Mouse (Mus musculus) heart, adult 2 months (tissue): Measurements from ENCODE around the gene Hdac9. TPM values are rescaled to one million over a fixed set of nuclear protein-coding genes. Genes with fewer than 3 reads are reported as not detected.

Experiments
- DNase-seq, 2 experiments: peaks; one replicate each; pipeline ENCODE4 v3.0.0; 2021
- H3K27ac ChIP-seq: fragments of 200-600 bp; 2 replicates; pipeline ENCODE4 v1.8.1; 2022
- H3K27me3 ChIP-seq: fragments of 200-500 bp; 2 replicates; pipeline ENCODE4 v1.6.1; 2012; ENCODE audit warnings: mild to moderate bottlenecking, low read length, inconsistent platforms, mixed read lengths; ENCODE audit not compliant: control insufficient read depth, insufficient read depth
- H3K36me3 ChIP-seq: fragments of 200-500 bp; 2 replicates; pipeline ENCODE4 v1.6.1; 2012; ENCODE audit warnings: low read length, inconsistent platforms; ENCODE audit not compliant: control insufficient read depth, insufficient read depth
- H3K4me1 ChIP-seq: fragments of 200-500 bp; 2 replicates; pipeline ENCODE4 v1.6.1; 2011; ENCODE audit warnings: low read length; ENCODE audit not compliant: control insufficient read depth, insufficient read depth
- H3K4me3 ChIP-seq: fragments of 200-600 bp; 2 replicates; pipeline ENCODE4 v1.8.1; 2022
- H3K79me2 ChIP-seq: fragments of 200-500 bp; replicated peaks from 2 replicates; pipeline ENCODE4 v1.6.1; 2012; ENCODE audit warnings: mild to moderate bottlenecking, inconsistent platforms, low read length, moderate library complexity, mixed read lengths; ENCODE audit not compliant: control insufficient read depth, insufficient read depth
- H3K9ac ChIP-seq: fragments of 200-500 bp; 2 replicates; pipeline ENCODE4 v1.6.1; 2012; ENCODE audit warnings: low read depth, mild to moderate bottlenecking, control low read depth, inconsistent platforms, low read length, mixed read lengths
- CTCF ChIP-seq: fragments of 200-600 bp; IDR thresholded peaks from 2 replicates; pipeline ENCODE4 v1.8.1; 2022; ENCODE audit warnings: antibody characterized with exemption, mild to moderate bottlenecking, moderate library complexity
- EP300 ChIP-seq: fragments of 200-500 bp; IDR thresholded peaks from 2 replicates; pipeline ENCODE4 v1.6.1; 2011; ENCODE audit warnings: low read depth, low read length, control low read depth; ENCODE audit not compliant: insufficient read depth
- POLR2A ChIP-seq: fragments of 200-500 bp; IDR thresholded peaks from 2 replicates; pipeline ENCODE4 v1.6.1; 2011; ENCODE audit warnings: mild to moderate bottlenecking, low read depth, low read length, control low read depth; ENCODE audit not compliant: insufficient read depth
- WGBS: fragments of 180-500 bp; shearing (Covaris S2); methylation state at CpG from one replicate; pipeline ENCODE4 v1.1.7; 2018; 5-methylcytosine and 5-hydroxymethylcytosine counted together
- intact Hi-C: fragments of 180-260 bp; cut with DNase I; formaldehyde crosslinking; loops from one replicate; pipeline ENCODE4 v1.15.1; 2025
- polyA plus RNA-seq: library from polyadenylated mRNA; depleted of rRNA; stranded (reverse); fragments of >200 nt; gene quantifications from 2 replicates; pipeline ENCODE4 v1.2.3, GENCODE M21; 2012
- total RNA-seq, 2 experiments: library from RNA; stranded (reverse); gene quantifications; 2 replicates each; pipeline ENCODE4 v1.2.3; 2021

Gene Hdac9
- total and polyA plus RNA-seq, 3 experiments, result 10.8 to 19.9 (median 18.8) TPM

DNA sequence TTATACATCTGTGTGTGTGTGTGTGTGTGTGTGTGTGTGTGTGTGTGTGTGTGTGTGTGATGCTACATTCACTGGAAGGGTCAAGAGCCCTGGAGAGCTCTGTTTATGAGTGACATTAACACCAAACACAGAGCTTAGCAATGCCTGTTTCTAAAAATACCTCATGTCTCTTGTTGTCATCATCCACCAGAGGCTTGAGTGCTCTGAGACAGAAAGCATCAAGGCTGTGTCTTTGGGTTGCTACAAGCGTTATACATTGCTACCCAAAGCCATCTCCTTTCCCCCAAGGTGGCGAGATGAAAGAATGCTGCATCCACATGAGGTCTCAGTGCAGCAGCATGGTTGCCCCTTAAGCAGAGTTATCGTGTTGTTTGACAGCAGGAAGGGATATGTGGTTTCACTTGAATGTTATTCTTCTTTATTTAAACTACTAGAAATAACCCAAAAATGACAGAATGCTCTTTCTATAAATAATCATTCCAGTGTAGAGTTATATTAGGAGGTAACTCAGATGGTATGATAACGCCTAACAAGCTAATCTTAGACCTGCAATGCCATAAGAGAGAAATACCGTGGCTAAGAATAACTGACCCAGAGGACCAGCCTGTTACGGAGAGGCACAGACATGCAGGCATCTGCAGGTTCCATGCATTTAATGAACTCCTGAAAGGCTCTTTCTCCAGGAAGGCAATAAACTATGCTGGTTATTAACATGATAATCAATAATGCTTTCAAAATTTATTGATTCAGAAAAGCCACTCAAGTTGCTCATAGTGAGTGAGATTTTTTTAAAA is 399.9 kb downstream of the Hdac9 start:
- Histone ChIP-seq H3K27me3 (no peaks in the 10 kb centered on the region), H3K27ac (peak overlapping the region; percentile 83), H3K79me2 (peaks cover 8% of the 10 kb centered on the region; the same call in 1 of the 2 replicates), H3K4me3 (peak overlapping the region; percentile 43), H3K9ac (peak overlapping the region; percentile 58), H3K36me3 (peaks cover 3% of the 10 kb centered on the region), H3K4me1 (peaks cover 5% of the 10 kb centered on the region)
- no peak for TF ChIP-seq CTCF
- no peak for TF ChIP-seq POLR2A
- no peak for TF ChIP-seq EP300
- DNase-seq, result no peak
- WGBS, result 51% methylated on average over 6 of the region's 6 CpGs
- intact Hi-C loops, result no loop called here

DNA sequence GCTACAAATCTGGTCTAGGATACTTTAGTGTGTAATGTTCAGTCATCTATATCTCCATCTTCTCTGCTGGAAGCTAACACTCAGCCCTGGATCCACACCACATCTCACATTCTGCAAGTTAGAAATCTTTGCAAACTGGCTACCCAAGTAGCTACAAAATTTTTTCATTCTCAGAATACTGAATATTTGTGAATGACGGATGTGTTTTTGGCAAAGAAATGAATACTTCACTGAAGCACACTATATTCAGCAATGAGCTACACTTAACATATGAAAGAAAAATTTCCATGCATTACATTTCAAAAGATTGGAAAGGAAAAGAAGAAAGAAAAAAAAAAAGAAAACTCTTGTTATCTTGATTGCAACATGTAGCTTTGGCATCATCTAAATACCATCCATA is 410.6 kb downstream of the Hdac9 start:
- Histone ChIP-seq H3K4me1 (peaks cover 6% of the 10 kb centered on the region), H3K79me2 (no peaks in the 10 kb centered on the region; the same call in none of the 2 replicates), H3K27me3 (no peaks in the 10 kb centered on the region), H3K4me3 (no peak overlapping the region), H3K27ac (no peak overlapping the region), H3K9ac (no peak overlapping the region), H3K36me3 (peaks cover 4% of the 10 kb centered on the region; the same call in 1 of the 2 replicates)
- intact Hi-C loops, result no loop called here
- no peak for DNase-seq
- TF ChIP-seq EP300 (no peak), POLR2A (no peak), CTCF (no peak)
- WGBS, result 88% methylated on average over 1 of the region's 1 CpGs

DNA sequence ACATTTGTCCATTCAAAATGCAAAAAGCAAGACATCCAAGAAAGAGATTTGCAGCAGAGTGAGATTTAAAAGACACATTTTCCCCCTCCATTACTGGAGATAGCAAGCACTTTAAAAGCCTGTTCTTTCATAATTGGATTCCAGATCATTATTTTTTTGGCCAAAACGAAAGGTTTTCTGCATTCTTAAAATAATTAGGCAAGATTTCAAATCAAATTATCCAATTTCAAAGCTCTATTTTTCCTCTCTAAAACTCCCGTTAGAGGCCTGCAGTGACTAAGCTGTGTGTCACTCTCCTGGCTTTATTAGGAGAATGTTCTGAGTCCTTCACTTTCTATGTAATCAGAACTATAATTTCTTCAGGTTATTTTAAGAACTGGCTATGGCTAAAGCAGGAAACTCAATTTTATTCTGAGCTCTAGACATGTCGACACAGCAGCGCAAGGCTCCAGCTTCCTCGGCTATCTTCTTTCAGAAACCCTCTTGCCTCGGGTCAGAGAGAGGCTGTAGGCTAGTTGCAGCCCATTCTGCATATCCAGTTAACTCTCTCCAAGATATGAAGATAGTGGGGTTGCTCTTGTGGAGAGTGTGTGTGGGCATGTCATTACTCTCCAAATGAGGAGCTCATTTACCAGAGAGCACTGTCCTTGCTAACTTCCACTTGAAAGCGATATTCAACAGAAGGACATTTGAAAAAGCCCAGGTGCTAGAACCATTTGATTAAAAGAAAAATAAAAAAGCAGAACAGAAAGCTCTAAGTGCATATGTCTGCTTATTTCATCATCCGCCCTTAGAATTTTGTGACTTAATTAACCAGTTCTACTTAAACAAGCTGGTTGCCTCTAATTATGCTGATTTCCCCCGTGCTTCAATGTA is 417.9 kb downstream of the Hdac9 start:
- H3K4me1 ChIP-seq, result peaks cover 2% of the 10 kb centered on the region; the same call in 1 of the 2 replicates
- TF ChIP-seq POLR2A, result no peak
- TF ChIP-seq EP300, result no peak
- peaks cover 15% of the 10 kb centered on the region for H3K36me3 ChIP-seq
- H3K9ac ChIP-seq, result peak overlapping the region; percentile 13; the same call in 1 of the 2 replicates
- peak overlapping the region; percentile 7; the same call in 1 of the 2 replicates for H3K4me3 ChIP-seq
- H3K79me2 ChIP-seq, result peaks cover 2% of the 10 kb centered on the region; the same call in 1 of the 2 replicates
- intact Hi-C loops, result no loop called here
- WGBS, result 29% methylated on average over 9 of the region's 9 CpGs
- no peaks in the 10 kb centered on the region for H3K27me3 ChIP-seq
- peak overlapping the region; percentile 68 for H3K27ac ChIP-seq
- DNase-seq, result peak in 1 of 2 experiments; percentile 31

DNA sequence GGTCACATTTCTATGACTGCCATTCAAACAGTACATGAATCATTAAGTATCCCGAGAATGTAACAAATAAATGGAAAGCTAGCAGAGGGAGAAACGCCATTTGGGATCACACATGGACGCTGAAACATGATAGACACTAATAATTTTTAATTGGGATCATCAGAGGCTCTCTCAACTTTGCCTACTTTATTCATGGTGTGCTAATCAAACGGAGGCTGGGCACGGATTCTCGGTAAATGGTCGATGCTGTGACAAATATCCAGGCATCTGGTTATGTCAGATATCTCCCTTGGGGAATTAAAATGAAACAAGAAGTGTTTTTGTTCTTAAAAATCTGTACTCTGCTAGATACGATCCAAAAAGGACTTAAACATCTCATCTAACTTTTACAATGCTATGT is 418.6 kb downstream of the Hdac9 start:
- Histone ChIP-seq H3K79me2 (peaks cover 2% of the 10 kb centered on the region; the same call in 1 of the 2 replicates), H3K27me3 (no peaks in the 10 kb centered on the region), H3K36me3 (peaks cover 15% of the 10 kb centered on the region), H3K4me3 (no peak overlapping the region), H3K4me1 (peaks cover 2% of the 10 kb centered on the region; the same call in 1 of the 2 replicates), H3K27ac (peak overlapping the region; percentile 68), H3K9ac (no peak overlapping the region)
- no peak for TF ChIP-seq EP300
- TF ChIP-seq CTCF, result no peak
- TF ChIP-seq POLR2A, result no peak
- no peak for DNase-seq
- intact Hi-C loops, result no loop called here
- 55% methylated on average over 8 of the region's 8 CpGs for WGBS

DNA sequence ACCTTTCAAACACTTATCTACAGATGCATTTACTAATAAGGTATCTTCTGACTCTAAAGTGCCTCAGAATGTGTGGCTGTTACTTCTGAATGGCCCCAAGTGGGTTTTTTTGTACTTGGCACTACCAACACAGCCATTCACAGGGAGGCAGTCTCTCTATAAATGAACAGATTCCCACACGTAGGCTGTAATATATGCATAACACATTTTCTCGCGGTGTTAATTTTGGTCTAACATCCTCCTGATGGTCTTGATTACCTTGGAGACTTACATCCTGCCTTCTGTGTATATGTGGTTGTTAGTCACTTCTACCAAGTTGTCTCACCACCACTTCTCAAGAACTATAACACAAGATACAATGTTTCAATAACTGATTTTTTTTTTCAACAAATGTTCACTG is 419.2 kb downstream of the Hdac9 start:
- Histone ChIP-seq H3K79me2 (peaks cover 2% of the 10 kb centered on the region; the same call in 1 of the 2 replicates), H3K4me1 (no peaks in the 10 kb centered on the region; the same call in 1 of the 2 replicates), H3K36me3 (peaks cover 15% of the 10 kb centered on the region), H3K4me3 (no peak overlapping the region), H3K27me3 (no peaks in the 10 kb centered on the region), H3K27ac (no peak overlapping the region), H3K9ac (no peak overlapping the region)
- no peak for DNase-seq
- WGBS, result 81% methylated on average over 3 of the region's 3 CpGs
- intact Hi-C loops, result no loop called here
- no peak for TF ChIP-seq CTCF
- TF ChIP-seq POLR2A, result no peak
- TF ChIP-seq EP300, result no peak
